Mouse (Mus musculus) frontal cortex, postnatal 10 days (tissue): ENCODE data around the gene Smg7.
A peak's percentile ranks its signal among the peaks of the same experiment; 100 is the strongest.
"Not testable (repeated sequence)": the region's sequence is repeated elsewhere in the genome, so short reads cannot be mapped to it uniquely, and the experiment has no call there.

Experiments used
- DNase-seq, 2 experiments: peaks; one replicate each; pipeline ENCODE4 v3.0.0; 2022; ENCODE audit warnings: low spot score in 2 of 2, mixed read lengths in 1 of 2

The Smg7 gene

GRCm38 (mm10) chr1:152901765-152902664 is at the start of gene Smg7:
TSS of gene Smg7 (minus strand) at chr1:152902646.
- peak; percentile 65 to 76 for DNase-seq

DNA sequence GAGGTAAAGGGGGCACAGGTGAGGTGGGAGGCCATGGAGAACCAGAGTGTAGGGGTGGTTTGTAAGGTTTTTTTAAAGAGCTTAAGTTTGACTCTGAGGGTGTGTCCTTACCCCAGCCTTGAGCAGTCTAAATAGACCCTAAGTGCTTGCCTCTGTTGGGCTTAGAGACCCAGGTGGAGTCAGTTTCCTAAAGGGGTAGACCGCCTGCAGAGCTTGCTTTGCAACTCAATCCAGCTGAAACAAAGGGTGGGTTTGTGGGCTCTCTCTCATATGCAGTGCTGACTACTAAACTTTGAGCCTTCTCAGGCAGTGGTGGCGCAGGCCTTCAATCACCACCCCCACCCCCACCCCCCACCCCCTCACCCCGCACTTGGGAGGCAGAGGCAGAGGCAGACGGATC is 40.5 kb upstream of the Smg7 start:
- no peak for DNase-seq

GRCm38 (mm10) chr1:152936365-152936764 is 33.9 kb upstream of the Smg7 start:
- DNase-seq, result no peak

- no peak for DNase-seq
Measured at GRCm38 (mm10) chr1:152935476-152935875, 33.0 kb upstream of the Smg7 start.

DNA sequence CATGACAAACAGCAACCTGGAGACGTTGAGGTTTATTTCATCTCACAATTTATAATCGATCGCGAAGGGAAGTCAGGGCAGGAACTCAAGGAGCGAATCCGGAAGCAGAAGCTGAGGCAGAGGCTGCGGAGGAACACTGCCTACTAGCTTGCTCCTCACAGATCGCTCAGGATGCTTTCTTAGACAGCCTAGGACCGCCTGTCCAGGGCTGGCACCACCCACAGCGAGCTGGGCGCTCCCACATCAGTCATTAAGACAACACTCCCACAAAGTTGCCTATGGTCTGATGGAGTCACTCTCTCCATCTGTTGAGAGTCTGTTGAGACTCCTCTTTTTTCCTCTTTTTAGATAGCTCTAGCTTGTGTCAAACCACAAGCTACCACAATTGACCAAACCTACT is 31.5 kb upstream of the Smg7 start:
- DNase-seq, result no peak

DNA sequence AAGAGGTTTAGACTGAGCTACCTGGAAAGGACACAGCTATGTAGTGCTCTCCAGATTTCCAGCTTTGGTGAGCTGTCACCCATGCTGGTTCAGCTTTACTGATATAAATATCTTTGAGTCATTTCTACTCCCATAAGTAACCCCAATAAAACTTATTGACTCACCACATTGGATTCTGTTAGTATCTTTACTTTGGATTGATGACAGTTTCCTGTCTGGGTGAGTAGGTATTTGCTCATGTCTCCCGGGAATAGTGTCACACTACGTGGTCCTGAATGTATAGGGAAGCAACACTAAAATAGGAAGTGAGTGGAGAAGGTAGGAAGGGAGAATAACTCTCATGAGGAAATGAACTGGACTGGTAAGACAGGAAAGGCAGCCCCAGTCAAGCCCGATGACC is 19.3 kb upstream of the Smg7 start:
- no peak for DNase-seq

GRCm38 (mm10) chr1:152917626-152918025 is 15.2 kb upstream of the Smg7 start:
- DNase-seq, result no peak

DNA sequence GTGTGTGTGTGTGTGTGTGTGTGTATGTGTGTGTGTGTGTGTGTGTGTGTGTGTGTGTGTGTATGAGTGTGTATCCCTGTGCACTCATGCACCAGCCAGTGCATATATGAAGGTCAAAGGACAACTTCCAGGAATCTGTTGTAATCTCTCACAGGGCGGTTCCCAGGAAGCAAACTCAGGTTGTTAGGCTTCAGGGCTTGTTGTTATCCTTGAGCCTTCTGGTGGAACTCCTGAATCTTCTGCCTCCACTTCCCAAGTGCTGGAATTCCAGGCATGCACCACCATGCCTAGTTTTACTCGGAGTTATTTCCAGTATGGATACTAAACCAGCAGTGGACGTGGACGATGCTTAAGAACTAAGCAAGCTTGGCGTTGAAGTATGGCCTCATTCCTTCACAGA is 14.5 kb upstream of the Smg7 start:
- no peak for DNase-seq

- DNase-seq, result no peak
Measured at GRCm38 (mm10) chr1:152915766-152916165, 13.3 kb upstream of the Smg7 start.

- DNase-seq, result no peak
Measured at GRCm38 (mm10) chr1:152913483-152914460, 11.3 kb upstream of the Smg7 start.

DNA sequence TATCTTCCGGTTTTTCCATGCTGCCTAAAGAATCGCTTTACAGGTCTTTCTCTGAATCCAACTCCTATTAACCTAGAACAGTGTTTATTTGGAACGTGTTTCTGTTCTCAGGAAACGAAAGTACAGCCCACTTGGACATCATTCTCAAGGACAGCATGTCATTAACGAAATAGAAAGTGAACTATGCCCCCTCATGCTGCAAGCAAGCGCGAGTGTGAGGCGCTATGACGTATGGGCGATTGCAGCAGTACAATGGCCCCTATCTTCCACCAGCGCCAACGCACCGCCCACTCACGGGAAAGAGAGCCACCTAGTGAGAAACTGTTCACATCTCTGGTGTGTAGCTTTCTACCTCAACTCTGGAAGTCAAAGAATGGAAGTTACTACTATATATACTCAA is 2.0 kb upstream of the Smg7 start:
- peak; percentile 71 to 74 for DNase-seq

DNA sequence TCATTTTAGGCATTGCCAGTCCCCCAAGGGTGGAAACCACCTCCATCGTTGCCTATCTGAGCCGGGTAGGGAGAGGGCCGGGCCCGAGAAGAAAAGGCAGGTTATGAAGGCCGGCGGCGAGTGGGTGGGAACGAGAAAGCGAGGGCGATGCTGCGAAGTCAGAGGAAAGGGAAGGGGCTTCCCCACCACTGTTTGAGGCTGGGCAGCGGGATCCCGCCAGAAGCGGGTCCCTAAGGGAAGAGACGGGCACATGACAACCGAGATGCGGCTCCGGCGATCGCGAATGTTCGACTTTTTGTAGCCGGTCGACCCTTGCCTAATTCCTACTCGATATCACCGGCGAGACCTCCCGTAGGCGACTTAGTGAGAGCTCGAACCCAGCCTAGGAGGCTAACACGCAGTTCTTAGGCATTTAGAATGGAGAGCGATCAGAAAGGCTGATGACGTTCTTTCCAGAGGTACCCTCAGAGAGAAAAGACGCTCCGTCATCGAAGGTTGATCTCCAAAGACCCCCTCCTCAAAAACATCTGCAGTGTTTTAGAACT is 1.2 kb upstream of the Smg7 start:
- DNase-seq, result no peak

DNA sequence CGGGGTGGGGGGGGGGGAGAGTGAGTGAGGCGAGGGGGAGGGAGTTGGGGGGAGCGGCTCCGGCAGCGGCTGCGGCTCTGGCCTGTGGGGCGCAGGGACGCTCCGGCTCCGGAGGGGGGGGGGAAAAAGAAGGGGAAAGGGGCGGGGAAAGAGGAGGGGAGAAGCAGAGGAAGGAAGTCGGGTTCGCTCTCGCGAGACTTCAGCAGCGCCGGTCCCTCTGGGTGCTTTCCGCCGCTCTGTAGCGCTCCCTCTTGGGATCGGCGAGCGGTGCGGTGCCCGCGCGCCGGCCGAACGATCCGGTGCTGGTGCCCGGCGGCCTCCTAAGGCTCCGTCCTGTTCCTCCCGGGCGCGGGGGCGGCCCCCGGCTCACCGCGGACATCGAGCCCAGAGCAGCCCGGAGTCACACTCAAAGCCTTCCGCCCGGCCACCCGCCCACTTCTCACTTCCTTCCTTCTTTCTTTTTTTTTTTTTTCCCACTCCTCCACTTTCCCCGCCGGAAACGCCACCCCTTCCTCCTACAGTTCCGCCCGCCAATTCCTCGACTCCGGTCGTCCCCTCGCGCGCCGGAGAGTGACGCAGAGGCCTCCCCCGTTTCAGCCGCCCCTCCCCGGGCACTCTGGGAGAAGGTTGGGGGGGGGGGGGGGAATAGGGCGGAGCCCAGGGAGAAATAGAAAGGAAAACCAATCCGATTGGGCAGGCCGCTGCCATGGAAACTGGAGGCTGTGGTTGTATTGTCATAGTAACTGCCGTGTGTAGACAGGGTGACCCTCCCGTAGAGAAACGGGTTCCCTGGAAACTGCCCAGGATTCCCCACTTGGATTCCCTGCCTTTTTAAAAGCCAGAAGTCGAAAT is 445 bp upstream of the Smg7 start:
- DNase-seq, result peak; percentile 93 to 95

DNA sequence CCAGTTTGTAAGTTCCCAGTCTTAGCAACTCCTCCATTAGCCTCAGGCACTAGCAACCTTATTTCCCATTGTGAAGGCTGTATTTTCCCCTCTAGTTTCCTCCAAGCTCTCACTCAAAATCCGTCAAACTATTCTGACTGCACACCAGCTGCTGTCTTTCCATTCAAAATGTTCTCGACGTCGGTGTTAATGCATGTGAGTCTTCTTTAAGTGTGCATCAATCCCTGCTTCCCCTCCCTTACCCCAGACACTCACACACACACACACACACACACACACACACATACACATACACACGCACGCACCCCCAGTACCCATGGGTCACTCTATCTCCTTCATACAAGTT is 1.1 kb downstream of the Smg7 start:
- peak in 1 of 2 experiments; percentile 8 for DNase-seq

GRCm38 (mm10) chr1:152888086-152888485 is 14.4 kb downstream of the Smg7 start:
- not testable (repeated sequence) for DNase-seq

DNA sequence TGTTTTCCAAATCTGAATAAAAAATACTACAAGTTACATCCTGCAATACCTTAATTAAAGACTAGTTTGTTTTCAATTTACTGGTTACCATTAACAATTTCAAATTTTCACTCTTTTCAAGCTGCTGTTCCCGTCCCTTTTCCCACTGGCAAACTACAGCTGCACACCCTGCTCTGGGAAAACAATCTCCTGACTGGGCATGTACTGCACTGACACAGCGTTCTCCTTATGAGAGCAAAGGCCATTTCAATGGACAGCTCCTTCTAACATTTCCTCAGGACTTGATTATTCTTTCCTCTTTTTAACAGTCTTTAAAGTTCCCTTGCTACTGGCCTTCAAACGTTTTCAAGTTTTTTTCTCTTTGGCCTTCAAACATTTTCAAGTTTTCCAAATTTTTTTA is 31.4 kb downstream of the Smg7 start:
- no peak for DNase-seq

DNA sequence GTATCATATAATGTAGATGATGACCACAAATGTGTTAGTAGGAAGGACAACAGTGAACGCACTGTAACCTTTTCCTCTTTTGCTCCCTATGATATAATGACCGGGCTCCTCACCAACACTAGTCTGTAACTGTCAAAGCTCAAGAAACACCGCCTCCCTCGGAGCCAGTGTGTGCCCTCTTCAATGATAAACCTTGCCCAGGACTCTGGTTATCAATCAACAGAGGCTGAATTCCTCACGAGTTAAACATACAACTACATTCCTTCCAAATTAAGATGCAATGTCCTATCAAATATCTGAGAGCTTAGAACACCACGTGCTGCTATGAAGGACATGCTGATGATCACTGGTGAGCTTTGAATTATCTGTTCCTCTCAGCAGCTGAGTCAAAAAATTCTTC is 32.5 kb downstream of the Smg7 start:
- DNase-seq, result no peak

- DNase-seq, result no peak
Measured at GRCm38 (mm10) chr1:152846856-152847255, 55.6 kb downstream of the Smg7 start.

GRCm38 (mm10) chr1:152845211-152845730 is 57.2 kb downstream of the Smg7 start:
- DNase-seq, result no peak

DNA sequence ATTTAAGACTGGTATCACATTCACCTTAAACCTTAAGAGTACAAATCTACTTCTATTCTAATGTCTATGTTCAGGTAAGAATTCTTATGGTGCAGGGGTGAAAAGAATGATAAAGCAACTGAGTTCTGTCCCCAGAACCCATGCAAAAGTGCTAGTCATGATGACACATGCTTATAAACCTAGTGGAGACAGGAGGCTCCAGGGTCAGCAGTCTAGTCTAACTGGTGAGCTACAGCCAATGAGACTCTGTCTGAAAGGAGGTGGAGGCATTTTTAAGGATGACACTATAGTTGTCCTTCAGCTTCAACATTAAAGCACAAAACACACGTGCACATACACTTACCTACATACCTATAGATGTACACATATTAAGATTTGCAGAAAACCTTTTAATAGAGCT is 57.8 kb downstream of the Smg7 start:
- no peak for DNase-seq

DNA sequence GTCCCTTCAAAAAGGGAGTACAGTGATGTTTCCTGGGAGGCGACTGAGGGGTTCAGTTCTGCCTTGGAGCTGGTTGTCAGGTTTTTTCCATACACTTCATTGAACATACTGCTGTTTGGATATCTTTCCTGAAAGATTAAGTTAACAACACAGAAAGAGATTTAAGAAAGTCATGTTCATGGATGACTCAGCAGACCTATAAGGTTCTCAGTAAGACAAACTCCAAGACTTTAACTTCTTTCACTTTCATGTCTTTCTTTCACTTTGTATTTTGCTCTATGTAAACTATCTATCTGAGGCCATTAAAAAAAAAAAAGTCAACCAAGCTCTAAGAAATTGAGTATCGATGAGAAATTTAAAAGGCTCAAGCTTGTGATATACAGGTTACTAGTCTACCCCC is 61.4 kb downstream of the Smg7 start:
- DNase-seq, result no peak
